Mouse (Mus musculus): ENCODE data around the gene Galk1. TPM values are rescaled to one million over a fixed set of nuclear protein-coding genes. Genes with fewer than 3 reads are reported as not detected.
A peak's percentile ranks its signal among the peaks of the same experiment; 100 is the strongest.

Galk1 gene
- polyA plus RNA-seq (2015; fragmentation: Nextera tagmentation; extraction: Ambion mirVana): 164 and 165 TPM in 2 replicates

DNA sequence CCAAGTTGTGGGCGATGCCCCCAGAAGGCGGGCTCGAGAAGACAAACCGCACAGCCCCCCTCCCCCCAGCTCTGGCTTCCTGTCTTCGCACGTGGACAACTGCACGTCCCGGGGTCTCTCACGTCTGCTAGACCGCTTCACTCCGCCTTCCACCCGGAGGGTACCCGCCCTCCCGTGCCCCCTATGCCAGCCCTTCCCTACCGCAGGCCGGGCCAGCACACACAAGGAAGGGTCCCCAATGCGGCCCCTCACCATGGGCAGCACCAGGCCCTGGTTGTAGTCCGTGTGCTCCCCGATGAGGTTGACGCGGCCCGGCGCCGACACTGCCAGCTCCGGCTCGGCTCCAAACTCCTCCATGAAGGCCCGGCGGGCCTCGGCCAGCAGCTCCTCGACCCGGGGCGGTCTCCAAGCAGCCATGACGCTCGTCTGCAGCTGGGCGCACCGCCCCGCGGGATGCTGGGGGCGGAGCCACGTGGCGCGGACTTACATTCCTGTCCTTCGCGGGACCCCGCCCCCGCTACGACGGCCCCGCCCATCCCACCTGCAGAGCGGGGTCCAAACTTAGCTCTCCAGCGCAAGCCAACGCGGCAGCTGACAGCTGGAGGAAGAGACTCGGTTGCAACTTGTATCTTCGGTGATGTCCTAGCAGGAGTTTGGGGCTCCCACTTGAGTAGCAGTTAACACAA is at the start of gene Galk1:
Galk1 (minus strand) TSS at position 458 of the 686 bp plus-strand sequence.
- Histone ChIP-seq H3K4me3 (replicated peaks) (peak within 1 kb of the TSS; percentile 71), H3K4me1 (replicated peaks) (peaks cover 42% of the 10 kb centered on the region), H3K27ac (peak within 1 kb of the TSS; percentile 83), H3K27me3 (peaks cover 14% of the 10 kb centered on the region; the same call in 1 of the 2 replicates), H3K9me3 (replicated peaks) (no peaks in the 10 kb centered on the region), H3K36me3 (peaks cover 35% of the 10 kb centered on the region), H3K4me2 (peak within 1 kb of the TSS; percentile 96), H3K9ac (peak within 1 kb of the TSS; percentile 86)
- ATAC-seq (ENCODE audit: low read depth) (peak; percentile 85), DNase-seq (peak; percentile 86)
- WGBS (ENCODE audit: insufficient replicate concordance): under 1% methylated on average over 55 of the region's 55 CpGs

GRCm38 (mm10) chr11:116061641-116062415 is 49.3 kb upstream of the Galk1 start:
- 88% methylated on average over 13 of the region's 13 CpGs for WGBS (ENCODE audit: insufficient replicate concordance)
- peaks cover 96% of the 10 kb centered on the region for H3K36me3 ChIP-seq

GRCm38 (mm10) chr11:116060596-116060995 is 48.1 kb upstream of the Galk1 start:
- no peak overlapping the region for H3K9ac ChIP-seq
- H3K36me3 ChIP-seq: peaks cover 99% of the 10 kb centered on the region
- peaks cover 38% of the 10 kb centered on the region for H3K4me1 ChIP-seq (replicated peaks)
- DNase-seq: no peak
- H3K9me3 ChIP-seq (replicated peaks): no peaks in the 10 kb centered on the region
- no peak overlapping the region for H3K4me3 ChIP-seq (replicated peaks)
- WGBS (ENCODE audit: insufficient replicate concordance): 86% methylated on average over 9 of the region's 9 CpGs
- no peak overlapping the region; the same call in 1 of the 2 replicates for H3K27ac ChIP-seq
- no peaks in the 10 kb centered on the region for H3K27me3 ChIP-seq
- H3K4me2 ChIP-seq: no peak overlapping the region
- no peak for ATAC-seq (ENCODE audit: low read depth)

More at GRCm38 (mm10) chr11:116061641-116062415, 49.3 kb upstream of the Galk1 start:
- ATAC-seq (ENCODE audit: low read depth) (no peak), DNase-seq (no peak)
- no peak overlapping the region for H3K4me3 ChIP-seq (replicated peaks)
- H3K9me3 ChIP-seq (replicated peaks): no peaks in the 10 kb centered on the region
- H3K4me2 ChIP-seq: no peak overlapping the region
- H3K27ac ChIP-seq: no peak overlapping the region
- H3K4me1 ChIP-seq (replicated peaks): peaks cover 26% of the 10 kb centered on the region
- H3K9ac ChIP-seq: no peak overlapping the region
- H3K27me3 ChIP-seq: no peaks in the 10 kb centered on the region

- H3K4me2 ChIP-seq: no peak overlapping the region
- no peak overlapping the region for H3K9ac ChIP-seq
- H3K4me1 ChIP-seq (replicated peaks): peaks cover 47% of the 10 kb centered on the region
- 93% methylated on average over 11 of the region's 11 CpGs for WGBS (ENCODE audit: insufficient replicate concordance)
- H3K27me3 ChIP-seq: no peaks in the 10 kb centered on the region
- no peaks in the 10 kb centered on the region for H3K9me3 ChIP-seq (replicated peaks)
- H3K4me3 ChIP-seq (replicated peaks): no peak overlapping the region
- peaks cover 99% of the 10 kb centered on the region for H3K36me3 ChIP-seq
- DNase-seq: no peak
- H3K27ac ChIP-seq: peak overlapping the region; percentile 23; the same call in 1 of the 2 replicates
- ATAC-seq (ENCODE audit: low read depth): no peak
Measured at GRCm38 (mm10) chr11:116059691-116060025, 47.1 kb upstream of the Galk1 start.

DNA sequence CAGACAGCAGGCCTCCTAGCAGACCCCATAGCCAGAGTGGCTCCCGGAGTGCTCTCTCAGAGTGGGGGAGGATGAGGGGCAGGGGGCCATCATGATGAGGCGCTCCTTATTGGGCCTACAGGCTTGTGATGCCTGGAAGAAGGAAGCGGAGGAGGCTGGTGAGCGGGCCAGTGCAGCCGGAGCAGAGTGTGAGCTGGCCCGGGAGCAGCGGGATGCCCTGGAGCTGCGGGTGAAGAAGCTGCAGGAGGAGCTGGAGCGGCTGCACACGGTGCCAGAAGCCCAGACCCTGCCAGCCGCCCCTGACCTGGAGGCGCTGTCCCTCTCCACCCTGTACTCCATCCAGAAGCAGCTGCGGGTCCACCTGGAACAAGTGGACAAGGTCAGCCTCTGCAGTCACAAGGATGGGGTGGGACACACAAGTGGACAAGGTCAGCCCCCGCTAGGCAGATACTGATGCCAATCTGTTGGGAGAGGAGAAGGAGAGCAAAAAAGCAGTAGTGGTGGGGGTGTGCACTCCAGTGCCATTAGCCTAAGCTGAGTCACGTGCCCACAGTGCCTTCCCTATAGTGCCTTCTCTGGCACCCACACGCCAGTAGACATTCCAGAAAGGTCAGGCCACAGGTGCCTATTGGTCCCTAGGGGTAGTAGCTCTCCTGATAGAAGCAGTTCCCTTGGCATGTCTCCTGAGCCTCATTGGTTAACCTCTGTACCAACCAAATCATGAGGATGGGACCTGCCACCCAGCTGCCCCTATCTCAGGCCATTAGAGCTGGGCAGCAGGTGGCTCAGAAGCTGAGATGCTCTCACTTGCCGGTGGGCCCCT is 46.6 kb upstream of the Galk1 start:
- 0 out of 2 replicates have a peak overlapping the region, but pooled peaks have one; percentile 23 for H3K27ac ChIP-seq
- H3K4me3 ChIP-seq (replicated peaks): no peak overlapping the region
- peaks cover 99% of the 10 kb centered on the region for H3K36me3 ChIP-seq
- peaks cover 52% of the 10 kb centered on the region for H3K4me1 ChIP-seq (replicated peaks)
- no peaks in the 10 kb centered on the region for H3K9me3 ChIP-seq (replicated peaks)
- ATAC-seq (ENCODE audit: low read depth) (no peak), DNase-seq (no peak)
- H3K27me3 ChIP-seq: no peaks in the 10 kb centered on the region
- WGBS (ENCODE audit: insufficient replicate concordance): 91% methylated on average over 17 of the region's 17 CpGs
- no peak overlapping the region for H3K4me2 ChIP-seq
- no peak overlapping the region for H3K9ac ChIP-seq

DNA sequence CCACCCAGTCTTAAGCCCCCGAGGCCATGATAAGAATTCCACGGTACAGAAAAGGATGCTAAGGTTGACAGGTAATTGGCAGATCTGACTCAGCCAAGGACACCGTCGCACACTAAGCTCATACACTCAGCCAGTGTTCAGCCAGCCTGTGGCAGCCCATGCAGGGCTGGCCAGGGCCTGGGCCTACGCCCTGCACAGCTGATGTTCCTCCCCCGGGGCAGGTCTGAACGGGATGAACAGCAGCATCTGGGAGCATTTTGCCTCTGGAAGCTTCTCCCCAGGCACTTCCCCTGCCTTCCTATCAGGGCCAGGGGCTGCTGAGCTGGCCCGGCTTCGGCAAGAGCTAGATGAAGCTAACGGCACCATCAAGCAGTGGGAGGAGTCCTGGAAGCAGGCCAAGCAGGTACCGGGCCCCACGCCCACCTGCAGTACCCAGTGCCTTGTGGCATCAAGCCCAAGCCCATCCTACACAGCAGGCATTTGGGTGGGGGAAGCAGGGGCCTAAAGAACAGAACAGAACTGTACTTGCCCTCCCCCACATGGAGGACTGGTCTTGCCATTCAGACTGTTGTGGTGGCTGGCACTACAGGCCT is 45.6 kb upstream of the Galk1 start:
- Histone ChIP-seq H3K4me2 (peak overlapping the region; percentile 34; the same call in 1 of the 2 replicates), H3K4me3 (replicated peaks) (no peak overlapping the region), H3K27ac (peak overlapping the region; percentile 87), H3K36me3 (peaks cover 99% of the 10 kb centered on the region), H3K4me1 (replicated peaks) (peaks cover 62% of the 10 kb centered on the region), H3K27me3 (no peaks in the 10 kb centered on the region), H3K9me3 (replicated peaks) (no peaks in the 10 kb centered on the region), H3K9ac (peak overlapping the region; percentile 50; the same call in 1 of the 2 replicates)
- WGBS (ENCODE audit: insufficient replicate concordance): 74% methylated on average over 12 of the region's 12 CpGs
- DNase-seq (no peak), ATAC-seq (ENCODE audit: low read depth) (no peak)

- H3K9ac ChIP-seq: peak overlapping the region; percentile 50
- no peaks in the 10 kb centered on the region for H3K9me3 ChIP-seq (replicated peaks)
- peaks cover 99% of the 10 kb centered on the region for H3K36me3 ChIP-seq
- H3K4me1 ChIP-seq (replicated peaks): peaks cover 65% of the 10 kb centered on the region
- WGBS (ENCODE audit: insufficient replicate concordance): 24% methylated on average over 4 of the region's 4 CpGs
- H3K4me3 ChIP-seq (replicated peaks): no peak overlapping the region
- H3K4me2 ChIP-seq: peak overlapping the region; percentile 34
- peak overlapping the region; percentile 87 for H3K27ac ChIP-seq
- no peaks in the 10 kb centered on the region for H3K27me3 ChIP-seq
- ATAC-seq (ENCODE audit: low read depth) (peak; percentile 81), DNase-seq (peak; percentile 49)
Measured at GRCm38 (mm10) chr11:116057237-116057881, 44.8 kb upstream of the Galk1 start.

DNA sequence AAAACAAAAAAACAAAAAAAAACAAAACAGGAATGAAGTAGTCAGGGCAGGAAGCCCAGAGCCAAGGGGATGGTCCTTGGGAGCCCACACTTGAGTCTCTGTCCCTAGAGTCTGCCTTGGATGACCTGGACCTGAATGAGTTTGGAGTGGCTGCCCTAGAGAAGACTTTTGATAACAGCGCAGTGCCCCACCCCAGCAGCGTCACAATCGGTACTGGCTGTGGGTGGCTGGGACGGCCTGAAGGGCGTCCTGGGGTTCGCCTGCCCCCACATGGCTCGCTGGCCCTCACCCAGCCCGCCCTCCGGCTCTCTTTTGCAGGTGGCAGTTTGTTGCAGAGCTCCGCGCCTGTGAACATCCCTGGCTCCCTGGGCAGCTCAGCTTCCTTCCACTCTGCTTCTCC is 43.4 kb upstream of the Galk1 start:
- H3K27me3 ChIP-seq: no peaks in the 10 kb centered on the region
- H3K4me2 ChIP-seq: no peak overlapping the region
- peaks cover 65% of the 10 kb centered on the region for H3K4me1 ChIP-seq (replicated peaks)
- DNase-seq (no peak), ATAC-seq (ENCODE audit: low read depth) (peak; percentile 28; the same call in 1 of the 2 replicates)
- H3K9ac ChIP-seq: peak overlapping the region; percentile 50; the same call in 1 of the 2 replicates
- H3K9me3 ChIP-seq (replicated peaks): no peaks in the 10 kb centered on the region
- H3K27ac ChIP-seq: peak overlapping the region; percentile 20; the same call in 1 of the 2 replicates
- peaks cover 98% of the 10 kb centered on the region for H3K36me3 ChIP-seq
- 59% methylated on average over 11 of the region's 11 CpGs for WGBS (ENCODE audit: insufficient replicate concordance)
- no peak overlapping the region for H3K4me3 ChIP-seq (replicated peaks)

- Histone ChIP-seq H3K9ac (0 out of 2 replicates have a peak overlapping the region, but pooled peaks have one; percentile 19), H3K27ac (no peak overlapping the region), H3K4me3 (replicated peaks) (no peak overlapping the region), H3K27me3 (no peaks in the 10 kb centered on the region), H3K36me3 (peaks cover 98% of the 10 kb centered on the region), H3K4me1 (replicated peaks) (peaks cover 57% of the 10 kb centered on the region), H3K4me2 (no peak overlapping the region), H3K9me3 (replicated peaks) (no peaks in the 10 kb centered on the region)
- DNase-seq (no peak), ATAC-seq (ENCODE audit: low read depth) (peak; percentile 54)
- WGBS (ENCODE audit: insufficient replicate concordance): 76% methylated on average over 9 of the region's 9 CpGs
Measured at GRCm38 (mm10) chr11:116053510-116054229, 41.2 kb upstream of the Galk1 start.

GRCm38 (mm10) chr11:116050196-116050595 is 37.7 kb upstream of the Galk1 start:
- WGBS (ENCODE audit: insufficient replicate concordance): 82% methylated on average over 4 of the region's 4 CpGs
- no peaks in the 10 kb centered on the region for H3K9me3 ChIP-seq (replicated peaks)
- no peaks in the 10 kb centered on the region for H3K27me3 ChIP-seq
- ATAC-seq (ENCODE audit: low read depth): no peak
- DNase-seq: no peak
- no peak overlapping the region; the same call in 1 of the 2 replicates for H3K27ac ChIP-seq
- no peak overlapping the region for H3K4me3 ChIP-seq (replicated peaks)
- peaks cover 23% of the 10 kb centered on the region for H3K4me1 ChIP-seq (replicated peaks)
- H3K9ac ChIP-seq: no peak overlapping the region
- peaks cover 99% of the 10 kb centered on the region for H3K36me3 ChIP-seq
- no peak overlapping the region for H3K4me2 ChIP-seq
